Mouse (Mus musculus) E14TG2a.4 (cell line): ENCODE data around the gene Ccnd1.

Source experiments
- CTCF ChIP-seq: conservative IDR thresholded peaks from 2 replicates; pipeline ENCODE4 v1.5.1; 2014; ENCODE audit warnings: low read length
- NANOG ChIP-seq: IDR thresholded peaks from 2 replicates; pipeline ENCODE4 v1.6.1; 2014; ENCODE audit warnings: borderline replicate concordance, low read length, mixed read lengths

DNA sequence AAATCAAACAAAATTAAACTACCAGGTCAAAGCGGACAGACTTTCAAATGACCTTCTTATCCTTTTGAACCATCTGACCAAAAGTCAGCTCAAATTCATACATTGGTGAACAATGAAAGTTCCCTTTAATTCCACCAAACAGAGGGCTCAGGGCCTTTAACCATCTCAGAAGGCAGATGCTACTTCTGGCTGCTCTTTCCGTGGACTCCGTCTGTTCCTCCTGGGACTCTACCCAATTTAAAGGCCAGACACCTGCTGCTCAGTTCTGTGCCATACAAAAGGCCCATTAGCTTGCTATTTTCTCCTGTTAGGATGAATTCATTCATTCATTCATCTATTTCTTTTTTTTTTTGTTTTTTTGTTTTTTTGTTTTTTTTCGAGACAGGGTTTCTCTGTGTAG lies 26.8 kb downstream of the Ccnd1 start:
- TF ChIP-seq CTCF (no peak), NANOG (no peak)
